Mouse (Mus musculus) neural tube, embryonic 15.5 days (tissue): Measurements from ENCODE around the gene Inca1. TPM values are rescaled to one million over a fixed set of nuclear protein-coding genes. Genes with fewer than 3 reads are reported as not detected.

Experiments used
- ATAC-seq: fragments of 200-750 bp; cut with Nextera tagmentation; 2 replicates; pipeline ENCODE4 v1.8.0; 2017; ENCODE audit warnings: mild to moderate bottlenecking, moderate TSS enrichment, moderate library complexity; ENCODE audit not compliant: low FRiP score
- H3K27ac ChIP-seq: fragments of 300-500 bp; sonication (generic); replicated peaks from 2 replicates; pipeline ENCODE4 v1.5.1; 2015; ENCODE audit warnings: mild to moderate bottlenecking, inconsistent platforms
- H3K27me3 ChIP-seq: fragments of 300-500 bp; sonication (generic); replicated peaks from 2 replicates; pipeline ENCODE4 v1.6.1; 2015; ENCODE audit warnings: inconsistent platforms
- H3K36me3 ChIP-seq: fragments of 300-500 bp; sonication (generic); 2 replicates; pipeline ENCODE4 v1.6.1; 2015; ENCODE audit warnings: inconsistent platforms
- H3K4me1 ChIP-seq: fragments of 300-500 bp; sonication (generic); 2 replicates; pipeline ENCODE4 v1.6.1; 2015; ENCODE audit warnings: inconsistent platforms
- H3K4me2 ChIP-seq: fragments of 300-500 bp; sonication (generic); 2 replicates; pipeline ENCODE4 v1.6.1; 2015; ENCODE audit warnings: inconsistent platforms, mild to moderate bottlenecking, moderate library complexity
- H3K4me3 ChIP-seq: fragments of 300-500 bp; sonication (generic); replicated peaks from 2 replicates; pipeline ENCODE4 v1.5.1; 2015; ENCODE audit warnings: mild to moderate bottlenecking, inconsistent platforms
- H3K9ac ChIP-seq: fragments of 300-500 bp; sonication (generic); replicated peaks from 2 replicates; pipeline ENCODE4 v1.6.1; 2015; ENCODE audit warnings: mild to moderate bottlenecking, inconsistent platforms
- H3K9me3 ChIP-seq: fragments of 300-500 bp; sonication (generic); replicated peaks from 2 replicates; pipeline ENCODE4 v1.6.1; 2016; ENCODE audit warnings: inconsistent platforms
- WGBS: fragments of 180-500 bp; shearing (Covaris S2); methylation state at CpG from one replicate; pipeline ENCODE4 v1.1.7; 2015; ENCODE audit warnings: mixed read lengths; 5-methylcytosine and 5-hydroxymethylcytosine counted together
- polyA plus RNA-seq: library from polyadenylated mRNA; unstranded; fragments of >200 nt; fragmentation: Nextera tagmentation; extraction: Ambion mirVana; gene quantifications from 2 replicates; pipeline ENCODE4 v1.2.1, GENCODE M21; 2015

Inca1 gene
- polyA plus RNA-seq, 1 experiment from 2014 or later: 1.4 TPM

DNA sequence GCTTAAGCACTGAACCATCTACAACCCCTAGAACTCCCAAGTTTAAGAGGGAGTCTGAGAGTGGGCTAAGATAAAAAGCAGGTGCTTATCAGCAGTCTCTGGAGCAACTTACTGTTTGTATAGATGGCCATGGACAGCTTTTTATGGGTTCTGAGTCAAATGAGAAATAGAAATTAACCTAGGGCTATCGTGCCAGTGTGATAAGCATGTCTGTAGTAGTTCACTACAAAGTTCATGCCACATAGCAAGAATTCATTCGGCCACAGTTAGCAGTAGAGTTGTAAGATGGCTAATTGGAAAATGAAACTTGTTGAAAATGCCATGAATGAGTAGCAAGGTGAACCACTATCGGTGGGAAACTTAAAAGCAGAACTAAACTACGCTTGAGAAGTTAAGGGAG, 51.4 kb downstream of the Inca1 start:
- H3K4me2 ChIP-seq: peak overlapping the region; percentile 100
- H3K27ac ChIP-seq: no peak overlapping the region
- ATAC-seq: no peak
- no peaks in the 10 kb centered on the region for H3K27me3 ChIP-seq
- H3K4me1 ChIP-seq: peaks cover 77% of the 10 kb centered on the region
- H3K9me3 ChIP-seq: no peaks in the 10 kb centered on the region
- 82% methylated on average over 4 of the region's 4 CpGs for WGBS
- H3K36me3 ChIP-seq: peaks cover 51% of the 10 kb centered on the region
- H3K9ac ChIP-seq: peak overlapping the region; percentile 80
- peak overlapping the region; percentile 76 for H3K4me3 ChIP-seq

- 0 out of 2 replicates have a peak, but pooled peaks have one; percentile 12 for ATAC-seq
- peaks cover 70% of the 10 kb centered on the region for H3K4me1 ChIP-seq
- peak overlapping the region; percentile 100 for H3K4me2 ChIP-seq
- H3K9me3 ChIP-seq: no peaks in the 10 kb centered on the region
- WGBS: 5% methylated on average over 28 of the region's 28 CpGs
- H3K9ac ChIP-seq: peak overlapping the region; percentile 80
- peak overlapping the region; percentile 97 for H3K27ac ChIP-seq
- peak overlapping the region; percentile 76 for H3K4me3 ChIP-seq
- H3K27me3 ChIP-seq: no peaks in the 10 kb centered on the region
- H3K36me3 ChIP-seq: peaks cover 52% of the 10 kb centered on the region
Observed at GRCm38 (mm10) chr11:70647716-70648420, 52.1 kb downstream of the Inca1 start.

- no peaks in the 10 kb centered on the region for H3K9me3 ChIP-seq
- peak within 1 kb of the TSS; percentile 90 for H3K9ac ChIP-seq
- H3K36me3 ChIP-seq: peaks cover 57% of the 10 kb centered on the region
- H3K4me2 ChIP-seq: peak within 1 kb of the TSS; percentile 100
- peaks cover 61% of the 10 kb centered on the region for H3K4me1 ChIP-seq
- H3K4me3 ChIP-seq: peak within 1 kb of the TSS; percentile 76
- no peaks in the 10 kb centered on the region for H3K27me3 ChIP-seq
- peak; percentile 92 for ATAC-seq
- peak within 1 kb of the TSS; percentile 97 for H3K27ac ChIP-seq
- under 1% methylated on average over 63 of the region's 63 CpGs for WGBS
Observed at GRCm38 (mm10) chr11:70646691-70647650, 53.0 kb downstream of the Inca1 start, which contains the start of the genes Rnf167 and Slc25a11. Gene Rnf167, plus strand, starts transcription at chr11:70647235. Gene Slc25a11, minus strand, starts transcription at chr11:70647479.

DNA sequence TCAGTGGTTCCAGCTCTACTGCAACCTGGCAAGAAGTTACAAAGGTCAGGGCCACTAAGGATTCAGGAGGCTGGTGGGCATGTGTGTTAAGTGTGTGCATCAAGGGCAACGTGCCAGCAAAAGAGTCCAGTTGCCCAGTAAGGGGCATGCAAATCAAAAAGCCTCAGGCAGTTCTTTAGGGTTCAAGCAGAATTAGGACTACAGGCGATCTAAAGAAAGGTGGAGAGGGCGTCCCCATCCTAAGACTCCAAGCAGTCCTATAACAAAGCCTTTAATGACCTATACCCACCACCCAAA, 53.7 kb downstream of the Inca1 start:
- Histone ChIP-seq H3K9me3 (no peaks in the 10 kb centered on the region), H3K9ac (peak overlapping the region; percentile 90), H3K27ac (peak overlapping the region; percentile 97), H3K27me3 (no peaks in the 10 kb centered on the region), H3K36me3 (peaks cover 50% of the 10 kb centered on the region), H3K4me3 (peak overlapping the region; percentile 76), H3K4me1 (peaks cover 54% of the 10 kb centered on the region), H3K4me2 (peak overlapping the region; percentile 100)
- WGBS: 21% methylated on average over 3 of the region's 3 CpGs
- no peak for ATAC-seq

GRCm38 (mm10) chr11:70645461-70646258, 54.3 kb downstream of the Inca1 start:
- 91% methylated on average over 12 of the region's 12 CpGs for WGBS
- H3K9ac ChIP-seq: peak overlapping the region; percentile 90
- H3K9me3 ChIP-seq: no peaks in the 10 kb centered on the region
- H3K27ac ChIP-seq: peak overlapping the region; percentile 97
- H3K4me1 ChIP-seq: peaks cover 49% of the 10 kb centered on the region
- peaks cover 44% of the 10 kb centered on the region for H3K36me3 ChIP-seq
- ATAC-seq: no peak
- H3K27me3 ChIP-seq: no peaks in the 10 kb centered on the region
- peak overlapping the region; percentile 76 for H3K4me3 ChIP-seq
- peak overlapping the region; percentile 100 for H3K4me2 ChIP-seq

- no peak overlapping the region for H3K9ac ChIP-seq
- 94% methylated on average over 8 of the region's 8 CpGs for WGBS
- no peak overlapping the region for H3K27ac ChIP-seq
Observed at GRCm38 (mm10) chr11:70644564-70645103, 55.3 kb downstream of the Inca1 start.

DNA sequence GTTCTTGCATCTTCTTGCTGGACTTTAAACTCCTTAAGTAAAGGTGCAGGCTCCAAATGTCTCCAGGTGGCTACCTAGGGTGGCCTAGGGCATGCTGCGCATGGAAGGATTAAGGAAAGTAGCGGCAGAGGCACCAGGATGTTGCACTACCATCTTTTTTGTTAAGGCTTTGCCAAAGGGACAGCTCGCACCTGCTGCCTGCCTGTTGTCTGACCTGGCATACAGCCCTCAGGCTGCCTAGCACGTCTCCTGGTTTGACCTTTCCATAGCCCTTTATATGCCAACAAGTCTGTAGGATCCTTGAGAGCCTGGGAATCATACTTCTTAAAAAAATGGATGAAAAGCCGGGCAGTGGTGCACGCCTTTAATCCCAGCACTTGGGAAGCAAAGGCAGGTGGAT, 56.9 kb downstream of the Inca1 start:
- no peaks in the 10 kb centered on the region for H3K27me3 ChIP-seq
- peaks cover 26% of the 10 kb centered on the region for H3K4me1 ChIP-seq
- no peak overlapping the region for H3K4me3 ChIP-seq
- H3K9ac ChIP-seq: no peak overlapping the region
- no peak overlapping the region for H3K27ac ChIP-seq
- peaks cover 24% of the 10 kb centered on the region for H3K36me3 ChIP-seq
- 92% methylated on average over 6 of the region's 6 CpGs for WGBS
- no peaks in the 10 kb centered on the region for H3K9me3 ChIP-seq
- H3K4me2 ChIP-seq: no peak overlapping the region
- no peak for ATAC-seq

More at GRCm38 (mm10) chr11:70644564-70645103, 55.3 kb downstream of the Inca1 start:
- no peak overlapping the region for H3K4me3 ChIP-seq
- peaks cover 34% of the 10 kb centered on the region for H3K36me3 ChIP-seq
- no peaks in the 10 kb centered on the region for H3K27me3 ChIP-seq
- no peak overlapping the region for H3K4me2 ChIP-seq
- no peak for ATAC-seq
- H3K4me1 ChIP-seq: peaks cover 41% of the 10 kb centered on the region
- H3K9me3 ChIP-seq: no peaks in the 10 kb centered on the region

GRCm38 (mm10) chr11:70641241-70641640, 58.7 kb downstream of the Inca1 start:
- peaks cover 24% of the 10 kb centered on the region for H3K36me3 ChIP-seq
- no peak overlapping the region for H3K4me2 ChIP-seq
- 82% methylated on average over 7 of the region's 7 CpGs for WGBS
- H3K27me3 ChIP-seq: no peaks in the 10 kb centered on the region
- H3K4me1 ChIP-seq: peaks cover 18% of the 10 kb centered on the region
- no peak overlapping the region for H3K9ac ChIP-seq
- H3K9me3 ChIP-seq: no peaks in the 10 kb centered on the region
- H3K4me3 ChIP-seq: no peak overlapping the region
- ATAC-seq: no peak
- H3K27ac ChIP-seq: no peak overlapping the region

GRCm38 (mm10) chr11:70639976-70640375, 60.0 kb downstream of the Inca1 start:
- ATAC-seq: no peak
- Histone ChIP-seq H3K4me2 (no peak overlapping the region), H3K9ac (no peak overlapping the region), H3K27me3 (no peaks in the 10 kb centered on the region), H3K27ac (no peak overlapping the region), H3K4me1 (peaks cover 5% of the 10 kb centered on the region), H3K9me3 (no peaks in the 10 kb centered on the region), H3K36me3 (peaks cover 18% of the 10 kb centered on the region), H3K4me3 (no peak overlapping the region)
- WGBS: 87% methylated on average over 8 of the region's 8 CpGs

GRCm38 (mm10) chr11:70638714-70639278, 61.2 kb downstream of the Inca1 start, which contains the start of gene Gp1ba:
Gene Gp1ba, plus strand, starts transcription at chr11:70639122.
- Histone ChIP-seq H3K9me3 (no peaks in the 10 kb centered on the region), H3K9ac (no peak within 1 kb of the TSS), H3K4me2 (no peak within 1 kb of the TSS), H3K4me1 (no peaks in the 10 kb centered on the region), H3K4me3 (no peak within 1 kb of the TSS), H3K27me3 (no peaks in the 10 kb centered on the region), H3K27ac (no peak within 1 kb of the TSS), H3K36me3 (peaks cover 7% of the 10 kb centered on the region)
- WGBS: 54% methylated on average over 5 of the region's 5 CpGs
- ATAC-seq: no peak
